ENCODE assay signal across 30 mouse cellular contexts in genomic region chr4:155738262-155738661, GRCm38 (mm10). TPM values are rescaled to one million over a fixed set of nuclear protein-coding genes. Genes with fewer than 3 reads are reported as not detected.
DNase-seq lines count a peak whose midpoint lies in the region; ATAC-seq and TF ChIP-seq lines count a peak whose summit lies in the region.
"Had no signal": no experiment of that assay in that cellular context is flagged by ENCODE, and none has a peak within 500 bp of the region (broad histone marks: within the 10 kb centered on the region; RNA-seq: fewer than 3 reads in every experiment).

No protein-coding gene starts in this region.

- WGBS in embryonic facial prominence, embryonic 15.5 days, result 47% methylated on average over 8 of the region's 8 CpGs
- WGBS in embryonic facial prominence, embryonic 10.5 days, result 66% methylated on average over 8 of the region's 8 CpGs

- H3K4me2 ChIP-seq in embryonic facial prominence, embryonic 15.5 days (replicated peaks), result no peak overlapping the region
- H3K4me2 ChIP-seq: forebrain, embryonic 13.5 days; heart, embryonic 12.5 days; hindbrain, embryonic 15.5 days; limb, embryonic 13.5 days; liver, embryonic 12.5 days; stomach, embryonic 15.5 days had no signal

- no peak for TF ChIP-seq CTCF in left cerebral cortex, adult 2 months (IDR thresholded peaks at IDR 0.05)

- H3K27ac ChIP-seq in embryonic facial prominence, embryonic 15.5 days (replicated peaks), result 0 out of 2 replicates have a peak overlapping the region, but pooled peaks have one; percentile 1
- no peak overlapping the region for H3K27ac ChIP-seq in embryonic facial prominence, embryonic 10.5 days (replicated peaks)
- peak overlapping the region; percentile 57 for H3K27ac ChIP-seq in left cerebral cortex, adult 2 months
- H3K27ac ChIP-seq: forebrain, embryonic 13.5 days; hindbrain, embryonic 15.5 days; layer of hippocampus, adult 2 months; limb, embryonic 13.5 days; liver, embryonic 12.5 days; stomach, embryonic 15.5 days had no signal

- no peak overlapping the region for H3K4me3 ChIP-seq in embryonic facial prominence, embryonic 15.5 days (replicated peaks)
- no peak overlapping the region for H3K4me3 ChIP-seq in embryonic facial prominence, embryonic 10.5 days
- no peak overlapping the region for H3K4me3 ChIP-seq in left cerebral cortex, adult 2 months
- H3K4me3 ChIP-seq: forebrain, embryonic 13.5 days; heart, embryonic 12.5 days; hindbrain, embryonic 15.5 days; layer of hippocampus, adult 2 months; limb, embryonic 13.5 days; liver, embryonic 12.5 days; megakaryocyte, embryonic 14.5 days; stomach, embryonic 15.5 days had no signal

- no peak overlapping the region for H3K9ac ChIP-seq in embryonic facial prominence, embryonic 15.5 days
- H3K9ac ChIP-seq: forebrain, embryonic 13.5 days; heart, embryonic 12.5 days; hindbrain, embryonic 15.5 days; limb, embryonic 13.5 days; liver, embryonic 12.5 days; stomach, embryonic 15.5 days had no signal

- H3K9me3 ChIP-seq in embryonic facial prominence, embryonic 15.5 days (replicated peaks), result no peaks in the 10 kb centered on the region
- H3K9me3 ChIP-seq in embryonic facial prominence, embryonic 10.5 days, result no peaks in the 10 kb centered on the region
- H3K9me3 ChIP-seq: forebrain, embryonic 13.5 days; heart, embryonic 12.5 days; hindbrain, embryonic 15.5 days; limb, embryonic 13.5 days; liver, embryonic 12.5 days; megakaryocyte, embryonic 14.5 days; stomach, embryonic 15.5 days had no signal

- H3K27me3 ChIP-seq in embryonic facial prominence, embryonic 15.5 days, result no peaks in the 10 kb centered on the region
- H3K27me3 ChIP-seq in embryonic facial prominence, embryonic 10.5 days (replicated peaks; ENCODE audit: low read depth, poor library complexity, severe bottlenecking), result no peaks in the 10 kb centered on the region
- H3K27me3 ChIP-seq: forebrain, embryonic 13.5 days; heart, embryonic 12.5 days; hindbrain, embryonic 15.5 days; limb, embryonic 13.5 days; liver, embryonic 12.5 days; megakaryocyte, embryonic 14.5 days; stomach, embryonic 15.5 days had no signal

- intact Hi-C loops in left cerebral cortex, adult 2 months (cut with DNase I), result no loop called here
- intact Hi-C loops in left cerebral cortex, postnatal 10 days (cut with DNase I), result no loop called here

- H3K36me3 ChIP-seq in embryonic facial prominence, embryonic 15.5 days, result peaks cover 46% of the 10 kb centered on the region
- peaks cover 69% of the 10 kb centered on the region for H3K36me3 ChIP-seq in embryonic facial prominence, embryonic 10.5 days (replicated peaks)

- ATAC-seq in embryonic facial prominence, embryonic 15.5 days (ENCODE audit: insufficient number of reproducible peaks, low FRiP score, low TSS enrichment, low read depth), result no peak
- ATAC-seq: forebrain, embryonic 13.5 days; inflammation-experienced regulatory T-cells, adult 6 months; liver, embryonic 12.5 days; lung, postnatal 0 days had no signal

- peaks cover 30% of the 10 kb centered on the region for H3K4me1 ChIP-seq in embryonic facial prominence, embryonic 15.5 days
- H3K4me1 ChIP-seq in embryonic facial prominence, embryonic 10.5 days, result peaks cover 40% of the 10 kb centered on the region

- DNase-seq in embryonic facial prominence, embryonic 10.5 days (ENCODE audit: low spot score), result no peak
- peak in 1 of 2 experiments; percentile 35 for DNase-seq in left cerebral cortex, adult 2 months (ENCODE audit: extremely low spot score in 1 of 2, low spot score in 2 of 2)
- DNase-seq in left cerebral cortex, postnatal 10 days (ENCODE audit: extremely low spot score in 1 of 2, low spot score in 2 of 2), result no peak
- peak; percentile 68 for DNase-seq in right cerebral cortex, adult 18-20 months
- no peak for DNase-seq in right cerebral cortex, postnatal 4 days
- DNase-seq in spleen, postnatal 36 days (ENCODE audit: low spot score in 2 of 2), result no peak
- DNase-seq in urinary bladder, postnatal 14 days (ENCODE audit: low spot score), result no peak
- DNase-seq: adrenal gland, postnatal 25 days; gastrocnemius, postnatal 25 days; heart, adult 18-20 months; heart, postnatal 4 days; kidney, adult 11 months; kidney, postnatal 36 days; lung, adult 18-20 months; lung, postnatal 4 days; midbrain, embryonic 14.5 days; thymus, postnatal 14 days had no signal

RNA-seq across cellular contexts. Expression of gene Tmem240, which starts 3.7 kb away (rescaled TPM):
- polyA plus RNA-seq in embryonic facial prominence, embryonic 15.5 days (2015; fragmentation: Nextera tagmentation; extraction: Ambion mirVana), result 1.6 and 2.2 TPM in 2 replicates
- 0.53 and 0.79 TPM in 2 replicates for polyA plus RNA-seq in embryonic facial prominence, embryonic 10.5 days (2016; fragmentation: Nextera tagmentation; extraction: Ambion mirVana)
- total RNA-seq in left cerebral cortex, adult 2 months (2021), result 10 to 100 TPM; 54.0 to 57.0 TPM
- total RNA-seq in left cerebral cortex, postnatal 10 days (2021), result 10 to 100 TPM; 63.6 to 68.8 TPM
- total RNA-seq: common myeloid progenitor, adult 5-6 weeks had no signal

RNA-seq across cellular contexts. Expression of gene Atad3a, which starts 22.6 kb away (rescaled TPM):
- 84.9 and 89.9 TPM in 2 replicates for polyA plus RNA-seq in embryonic facial prominence, embryonic 15.5 days (2015; fragmentation: Nextera tagmentation; extraction: Ambion mirVana)
- polyA plus RNA-seq in embryonic facial prominence, embryonic 10.5 days (2016; fragmentation: Nextera tagmentation; extraction: Ambion mirVana), result 132 and 137 TPM in 2 replicates
- total RNA-seq in left cerebral cortex, adult 2 months (2021), result 10 to 100 TPM; 53.0 to 58.8 TPM
- 10 to 100 TPM; 56.0 to 57.9 TPM for total RNA-seq in left cerebral cortex, postnatal 10 days (2021)

RNA-seq across cellular contexts. Expression of gene Ssu72, which starts 33.7 kb away (rescaled TPM):
- polyA plus RNA-seq in embryonic facial prominence, embryonic 15.5 days (2015; fragmentation: Nextera tagmentation; extraction: Ambion mirVana), result 135 and 140 TPM in 2 replicates
- 158 and 167 TPM in 2 replicates for polyA plus RNA-seq in embryonic facial prominence, embryonic 10.5 days (2016; fragmentation: Nextera tagmentation; extraction: Ambion mirVana)
- 10 to 100 TPM; 89.2 to 98.0 TPM for total RNA-seq in left cerebral cortex, adult 2 months (2021)
- total RNA-seq in left cerebral cortex, postnatal 10 days (2021), result 10 to 100 TPM; 82.3 to 85.4 TPM

RNA-seq across cellular contexts. Expression of gene Vwa1, which starts 36.2 kb away (rescaled TPM):
- 14.2 and 17.4 TPM in 2 replicates for polyA plus RNA-seq in embryonic facial prominence, embryonic 15.5 days (2015; fragmentation: Nextera tagmentation; extraction: Ambion mirVana)
- 8.6 and 9.3 TPM in 2 replicates for polyA plus RNA-seq in embryonic facial prominence, embryonic 10.5 days (2016; fragmentation: Nextera tagmentation; extraction: Ambion mirVana)
- 10 to 100 TPM; 13.6 to 15.9 TPM for total RNA-seq in left cerebral cortex, adult 2 months (2021)
- total RNA-seq in left cerebral cortex, postnatal 10 days (2021), result 10 to 100 TPM; 14.6 to 19.3 TPM
- total RNA-seq: monocyte, adult 5-6 weeks had no signal

RNA-seq across cellular contexts. Expression of gene Fndc10, which starts 44.1 kb away (rescaled TPM):
- 13.5 and 13.9 TPM in 2 replicates for polyA plus RNA-seq in embryonic facial prominence, embryonic 15.5 days (2015; fragmentation: Nextera tagmentation; extraction: Ambion mirVana)
- 1.5 and 1.8 TPM in 2 replicates for polyA plus RNA-seq in embryonic facial prominence, embryonic 10.5 days (2016; fragmentation: Nextera tagmentation; extraction: Ambion mirVana)
- total RNA-seq in left cerebral cortex, adult 2 months (2021), result 10 to 100 TPM; 26.2 to 33.4 TPM
- total RNA-seq in left cerebral cortex, postnatal 10 days (2021), result 10 to 100 TPM; 20.2 to 22.2 TPM
